Mouse (Mus musculus) kidney, embryonic 14.5 days (tissue): Measurements from ENCODE around the gene Rplp2. TPM values are rescaled to one million over a fixed set of nuclear protein-coding genes. Genes with fewer than 3 reads are reported as not detected.

Experiments used
- ATAC-seq: fragments of 200-750 bp; cut with Nextera tagmentation; 2 replicates; pipeline ENCODE4 v1.8.0; 2017; ENCODE audit warnings: moderate number of reproducible peaks, mild to moderate bottlenecking, moderate TSS enrichment, moderate library complexity; ENCODE audit not compliant: low FRiP score, low TSS enrichment
- H3K27ac ChIP-seq: fragments of 300-500 bp; sonication (generic); 2 replicates; pipeline ENCODE4 v1.5.1; 2014; ENCODE audit warnings: low read depth, mild to moderate bottlenecking, low read length, moderate library complexity, mixed read lengths
- H3K27me3 ChIP-seq: fragments of 300-500 bp; sonication (generic); 2 replicates; pipeline ENCODE4 v1.6.1; 2014; ENCODE audit warnings: mild to moderate bottlenecking, low read length; ENCODE audit not compliant: control insufficient read depth, insufficient read depth
- H3K36me3 ChIP-seq: fragments of 300-500 bp; sonication (generic); 2 replicates; pipeline ENCODE4 v1.6.1; 2014; ENCODE audit warnings: low read length, mixed read lengths; ENCODE audit not compliant: control insufficient read depth, insufficient read depth
- H3K4me1 ChIP-seq: fragments of 300-500 bp; sonication (generic); 2 replicates; pipeline ENCODE4 v1.6.1; 2014; ENCODE audit warnings: low read length, mixed read lengths; ENCODE audit not compliant: control insufficient read depth, insufficient read depth
- H3K4me2 ChIP-seq: fragments of 300-500 bp; sonication (generic); replicated peaks from 2 replicates; pipeline ENCODE4 v1.6.1; 2014; ENCODE audit warnings: low read depth, mild to moderate bottlenecking, low read length
- H3K4me3 ChIP-seq: fragments of 300-500 bp; sonication (generic); 2 replicates; pipeline ENCODE4 v1.5.1; 2014; ENCODE audit warnings: mild to moderate bottlenecking, low read length
- H3K9ac ChIP-seq: fragments of 300-500 bp; sonication (generic); 2 replicates; pipeline ENCODE4 v1.6.1; 2014; ENCODE audit warnings: low read depth, mild to moderate bottlenecking, low read length, moderate library complexity
- H3K9me3 ChIP-seq: fragments of 300-500 bp; sonication (generic); 2 replicates; pipeline ENCODE4 v1.6.1; 2016; ENCODE audit warnings: low read length; ENCODE audit not compliant: control insufficient read depth
- WGBS: fragments of 180-500 bp; shearing (Covaris S2); extraction: QIAGEN DNeasy Blood & Tissue Kit; methylation state at CpG from one replicate; pipeline ENCODE4 v1.1.7; 2014; 5-methylcytosine and 5-hydroxymethylcytosine counted together
- polyA plus RNA-seq: library from polyadenylated mRNA; unstranded; fragments of >200 nt; fragmentation: Nextera tagmentation; extraction: Ambion mirVana; gene quantifications from 2 replicates; pipeline ENCODE4 v1.2.1, GENCODE M21; 2014

The Rplp2 gene
- polyA plus RNA-seq, 1 experiment from 2014 or later = 1,491 TPM

- Histone ChIP-seq H3K36me3 (peaks cover 19% of the 10 kb centered on the region), H3K27me3 (no peaks in the 10 kb centered on the region), H3K9ac (peak within 1 kb of the TSS; percentile 89), H3K4me3 (peak within 1 kb of the TSS; percentile 71), H3K4me2 (peak within 1 kb of the TSS; percentile 88), H3K4me1 (peaks cover 7% of the 10 kb centered on the region; the same call in 1 of the 2 replicates), H3K9me3 (no peaks in the 10 kb centered on the region), H3K27ac (peak within 1 kb of the TSS; percentile 85)
- peak; percentile 91 for ATAC-seq
- WGBS = 1% methylated on average over 56 of the region's 56 CpGs
Measured at GRCm38 (mm10) chr7:141413809-141414584, 33.2 kb upstream of the Rplp2 start, which contains the start of gene Gatd1. Gene Gatd1 (minus strand): TSS chr7:141414136.

DNA sequence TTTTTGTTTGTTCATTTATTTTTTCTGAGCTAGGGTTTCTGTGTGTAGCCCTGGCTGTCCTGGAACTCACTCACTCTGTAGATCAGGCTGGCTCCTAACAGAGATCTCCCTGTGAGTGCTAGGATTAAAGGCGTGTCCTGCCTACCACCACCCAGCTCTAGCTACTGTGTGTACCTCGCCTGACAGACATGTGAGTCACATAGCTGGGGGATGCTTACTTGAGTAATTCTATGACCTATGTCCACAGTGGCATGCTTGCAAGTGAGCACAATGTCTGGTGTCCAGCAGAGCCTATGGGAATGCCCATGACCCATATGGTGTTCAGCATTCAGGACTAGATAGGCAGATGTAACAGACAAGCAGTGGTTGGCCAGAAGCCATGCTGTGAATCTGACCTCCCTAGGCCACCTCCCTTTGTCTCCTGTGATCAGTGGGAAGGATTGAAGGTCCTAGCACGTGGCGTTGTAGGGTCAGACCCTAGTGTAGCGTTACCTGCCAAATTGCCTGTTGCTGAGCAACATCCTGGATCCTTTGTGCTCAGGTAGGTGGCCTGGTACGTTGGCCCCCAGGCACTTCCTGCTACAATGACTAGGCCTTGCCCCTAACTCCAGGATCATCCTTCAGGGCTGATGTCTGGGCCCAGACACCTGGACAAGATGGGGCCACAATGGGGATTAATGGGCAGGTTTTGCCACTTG, 30.9 kb upstream of the Rplp2 start:
- peaks cover 3% of the 10 kb centered on the region; the same call in 1 of the 2 replicates for H3K36me3 ChIP-seq
- H3K27ac ChIP-seq = no peak overlapping the region
- H3K9me3 ChIP-seq = no peaks in the 10 kb centered on the region
- H3K4me1 ChIP-seq = peaks cover 7% of the 10 kb centered on the region; the same call in 1 of the 2 replicates
- H3K9ac ChIP-seq = no peak overlapping the region
- 79% methylated on average over 6 of the region's 6 CpGs for WGBS
- no peak for ATAC-seq
- H3K27me3 ChIP-seq = no peaks in the 10 kb centered on the region
- H3K4me3 ChIP-seq = no peak overlapping the region
- H3K4me2 ChIP-seq = no peak overlapping the region

GRCm38 (mm10) chr7:141417731-141418681, 29.2 kb upstream of the Rplp2 start:
- WGBS = 72% methylated on average over 8 of the region's 8 CpGs
- ATAC-seq = no peak

DNA sequence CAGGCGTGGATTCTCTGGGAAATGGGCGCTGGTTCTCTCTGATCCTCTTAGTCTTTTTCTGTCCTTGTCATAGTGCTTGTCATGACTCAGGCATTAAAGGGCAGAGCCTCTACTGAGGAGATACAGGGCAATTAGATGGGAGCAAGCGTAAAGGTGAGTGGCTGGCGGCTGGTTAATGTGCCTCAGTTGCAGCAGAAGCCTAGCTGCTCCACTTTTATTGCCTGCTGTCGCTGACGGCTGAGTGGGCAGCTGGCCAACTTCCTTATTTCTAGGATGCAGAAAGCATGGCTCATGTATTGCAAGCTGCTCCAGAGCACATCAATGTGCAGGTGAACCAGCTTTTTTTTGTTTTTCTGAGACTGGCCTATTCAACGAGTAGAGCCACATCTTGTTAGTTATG, 28.2 kb upstream of the Rplp2 start:
- no peaks in the 10 kb centered on the region for H3K4me1 ChIP-seq
- H3K4me2 ChIP-seq = no peak overlapping the region
- no peaks in the 10 kb centered on the region for H3K36me3 ChIP-seq
- 45% methylated on average over 7 of the region's 7 CpGs for WGBS
- no peak for ATAC-seq
- H3K4me3 ChIP-seq = no peak overlapping the region
- H3K27ac ChIP-seq = no peak overlapping the region
- no peaks in the 10 kb centered on the region for H3K27me3 ChIP-seq
- H3K9me3 ChIP-seq = no peaks in the 10 kb centered on the region
- H3K9ac ChIP-seq = no peak overlapping the region

More at GRCm38 (mm10) chr7:141417731-141418681, 29.2 kb upstream of the Rplp2 start:
- H3K27ac ChIP-seq = no peak overlapping the region
- no peaks in the 10 kb centered on the region for H3K36me3 ChIP-seq
- H3K4me3 ChIP-seq = no peak overlapping the region
- H3K27me3 ChIP-seq = no peaks in the 10 kb centered on the region
- no peaks in the 10 kb centered on the region for H3K9me3 ChIP-seq
- H3K4me2 ChIP-seq = no peak overlapping the region
- no peak overlapping the region for H3K9ac ChIP-seq
- H3K4me1 ChIP-seq = peaks cover 4% of the 10 kb centered on the region; the same call in 1 of the 2 replicates

- Histone ChIP-seq H3K9ac (no peak overlapping the region), H3K9me3 (no peaks in the 10 kb centered on the region), H3K27ac (no peak overlapping the region), H3K4me3 (no peak overlapping the region), H3K36me3 (no peaks in the 10 kb centered on the region), H3K27me3 (no peaks in the 10 kb centered on the region), H3K4me1 (no peaks in the 10 kb centered on the region), H3K4me2 (no peak overlapping the region)
- WGBS = 82% methylated on average over 9 of the region's 9 CpGs
- ATAC-seq = no peak
Measured at GRCm38 (mm10) chr7:141420030-141420702, 27.0 kb upstream of the Rplp2 start.

GRCm38 (mm10) chr7:141423811-141424210, 23.4 kb upstream of the Rplp2 start:
- WGBS = 53% methylated on average over 4 of the region's 4 CpGs
- ATAC-seq = no peak

DNA sequence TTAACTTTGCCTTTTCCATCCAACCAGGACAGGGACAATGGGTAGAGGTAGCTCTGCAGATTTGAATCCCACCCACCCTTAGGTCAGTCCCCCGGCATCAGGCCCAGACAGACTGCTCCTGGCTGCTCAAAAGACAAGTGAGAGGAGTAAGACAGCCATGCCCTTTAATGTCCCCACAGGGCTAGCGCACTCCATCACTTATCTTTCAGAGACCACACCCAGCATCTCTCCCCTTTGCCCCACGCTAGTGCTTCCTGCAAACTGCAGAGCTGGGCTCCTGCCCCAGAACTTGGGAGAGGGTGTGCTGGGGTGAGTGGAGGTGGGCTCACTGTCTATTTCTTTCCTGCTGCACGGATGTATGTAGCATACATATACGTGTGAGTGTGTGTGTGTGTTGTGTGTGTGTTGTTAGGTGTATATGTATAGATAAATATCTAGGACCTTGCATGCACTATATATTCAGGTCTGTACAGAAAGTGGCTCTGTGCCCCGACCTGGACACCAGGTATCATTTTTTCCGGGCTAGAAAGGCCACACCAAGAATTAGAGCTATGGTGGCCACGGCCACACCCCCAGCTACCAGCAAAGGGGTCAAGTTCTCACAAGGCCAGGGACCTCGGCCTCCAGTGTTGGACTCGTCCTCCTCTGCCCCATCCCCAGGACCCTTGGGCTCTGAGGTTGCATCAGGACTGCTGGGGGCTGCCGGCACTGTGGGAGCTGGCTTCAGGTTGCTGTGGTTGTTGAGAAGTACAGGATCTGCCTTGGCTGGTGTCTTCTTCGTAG, 20.0 kb upstream of the Rplp2 start:
- peaks cover 20% of the 10 kb centered on the region for H3K36me3 ChIP-seq

More at GRCm38 (mm10) chr7:141423811-141424210, 23.4 kb upstream of the Rplp2 start:
- Histone ChIP-seq H3K27me3 (no peaks in the 10 kb centered on the region), H3K9ac (no peak overlapping the region), H3K4me3 (no peak overlapping the region), H3K9me3 (no peaks in the 10 kb centered on the region), H3K27ac (no peak overlapping the region), H3K36me3 (no peaks in the 10 kb centered on the region), H3K4me1 (0 out of 2 replicates have a peak, but pooled peaks cover 3% of the 10 kb centered on the region), H3K4me2 (no peak overlapping the region)

More for the DNA sequence above, 20.0 kb upstream of the Rplp2 start:
- no peak overlapping the region for H3K9ac ChIP-seq
- no peaks in the 10 kb centered on the region for H3K27me3 ChIP-seq
- ATAC-seq = no peak
- WGBS = 83% methylated on average over 12 of the region's 12 CpGs
- peaks cover 13% of the 10 kb centered on the region for H3K4me1 ChIP-seq
- H3K4me2 ChIP-seq = no peak overlapping the region
- H3K9me3 ChIP-seq = no peaks in the 10 kb centered on the region
- no peak overlapping the region for H3K4me3 ChIP-seq
- no peak overlapping the region for H3K27ac ChIP-seq
